Mouse (Mus musculus) embryonic facial prominence, embryonic 14.5 days (tissue): Measurements from ENCODE around the gene Txnrd1. TPM values are rescaled to one million over a fixed set of nuclear protein-coding genes. Genes with fewer than 3 reads are reported as not detected.

Experiments
- ATAC-seq: fragments of 200-750 bp; cut with Nextera tagmentation; 2 replicates; pipeline ENCODE4 v1.8.0; 2017; ENCODE audit warnings: low read depth, moderate number of reproducible peaks, moderate TSS enrichment
- DNase-seq: peaks from one replicate; pipeline ENCODE4 v3.0.0-alpha.2; 2015; ENCODE audit warnings: low spot score
- H3K27ac ChIP-seq: fragments of 300-500 bp; sonication (generic); replicated peaks from 2 replicates; pipeline ENCODE4 v1.5.1; 2014; ENCODE audit warnings: low read depth, mild to moderate bottlenecking, low read length, moderate library complexity
- H3K27me3 ChIP-seq: fragments of 300-500 bp; sonication (generic); replicated peaks from 2 replicates; pipeline ENCODE4 v1.6.1; 2014; ENCODE audit warnings: low read length; ENCODE audit not compliant: control insufficient read depth, insufficient read depth
- H3K36me3 ChIP-seq: fragments of 300-500 bp; sonication (generic); 2 replicates; pipeline ENCODE4 v1.6.1; 2014; ENCODE audit warnings: low read length, mixed read lengths; ENCODE audit not compliant: control insufficient read depth, insufficient read depth
- H3K4me1 ChIP-seq: fragments of 300-500 bp; sonication (generic); 2 replicates; pipeline ENCODE4 v1.6.1; 2014; ENCODE audit warnings: antibody characterized with exemption, low read length; ENCODE audit not compliant: control insufficient read depth, insufficient read depth
- H3K4me2 ChIP-seq: fragments of 300-500 bp; sonication (generic); 2 replicates; pipeline ENCODE4 v1.6.1; 2014; ENCODE audit warnings: low read depth, mild to moderate bottlenecking, low read length, moderate library complexity, mixed read lengths
- H3K4me3 ChIP-seq: fragments of 300-500 bp; sonication (generic); 2 replicates; pipeline ENCODE4 v1.5.1; 2014; ENCODE audit warnings: low read depth, mild to moderate bottlenecking, low read length
- H3K9ac ChIP-seq: fragments of 300-500 bp; sonication (generic); 2 replicates; pipeline ENCODE4 v1.6.1; 2014; ENCODE audit warnings: low read depth, mild to moderate bottlenecking, low read length, moderate library complexity, mixed read lengths
- H3K9me3 ChIP-seq: fragments of 300-500 bp; sonication (generic); 2 replicates; pipeline ENCODE4 v1.6.1; 2016; ENCODE audit warnings: low read length; ENCODE audit not compliant: control insufficient read depth
- WGBS: fragments of 180-500 bp; shearing (Covaris S2); extraction: QIAGEN DNeasy Blood & Tissue Kit; methylation state at CpG from one replicate; pipeline ENCODE4 v1.1.7; 2014; 5-methylcytosine and 5-hydroxymethylcytosine counted together
- polyA plus RNA-seq: library from polyadenylated mRNA; unstranded; fragments of >200 nt; fragmentation: Nextera tagmentation; extraction: Ambion mirVana; gene quantifications from 2 replicates; pipeline ENCODE4 v1.2.1, GENCODE M21; 2014

Txnrd1 gene
- polyA plus RNA-seq, 1 experiment from 2014 or later: 85.0 TPM

- Histone ChIP-seq H3K36me3 (no peaks in the 10 kb centered on the region), H3K4me3 (no peak overlapping the region), H3K9ac (no peak overlapping the region), H3K27ac (no peak overlapping the region), H3K27me3 (0 out of 2 replicates have a peak, but pooled peaks cover 3% of the 10 kb centered on the region), H3K9me3 (no peaks in the 10 kb centered on the region), H3K4me1 (no peaks in the 10 kb centered on the region), H3K4me2 (no peak overlapping the region)
- DNase-seq: no peak
- WGBS: 67% methylated on average over 5 of the region's 5 CpGs
- ATAC-seq: no peak
Measured at GRCm38 (mm10) chr10:82823779-82824177, 10.0 kb upstream of the Txnrd1 start.

GRCm38 (mm10) chr10:82824541-82824940 lies 9.2 kb upstream of the Txnrd1 start:
- H3K9me3 ChIP-seq: no peaks in the 10 kb centered on the region
- no peak for ATAC-seq
- no peak overlapping the region for H3K9ac ChIP-seq
- H3K27ac ChIP-seq: no peak overlapping the region
- no peaks in the 10 kb centered on the region for H3K36me3 ChIP-seq
- 71% methylated on average over 10 of the region's 10 CpGs for WGBS
- no peaks in the 10 kb centered on the region for H3K4me1 ChIP-seq
- no peak overlapping the region for H3K4me2 ChIP-seq
- DNase-seq: no peak
- H3K27me3 ChIP-seq: 0 out of 2 replicates have a peak, but pooled peaks cover 3% of the 10 kb centered on the region
- no peak overlapping the region for H3K4me3 ChIP-seq

- Histone ChIP-seq H3K9me3 (no peaks in the 10 kb centered on the region), H3K4me2 (no peak overlapping the region), H3K9ac (no peak overlapping the region), H3K27ac (no peak overlapping the region), H3K4me1 (no peaks in the 10 kb centered on the region), H3K27me3 (0 out of 2 replicates have a peak, but pooled peaks cover 3% of the 10 kb centered on the region), H3K36me3 (no peaks in the 10 kb centered on the region), H3K4me3 (no peak overlapping the region)
- DNase-seq: no peak
- WGBS: 50% methylated on average over 6 of the region's 6 CpGs
- ATAC-seq: peak; percentile 57; the same call in 1 of the 2 replicates
Measured at GRCm38 (mm10) chr10:82826516-82826915, 7.2 kb upstream of the Txnrd1 start.

GRCm38 (mm10) chr10:82835898-82836297 lies 2.1 kb downstream of the Txnrd1 start:
- Histone ChIP-seq H3K4me1 (0 out of 2 replicates have a peak, but pooled peaks cover 3% of the 10 kb centered on the region), H3K9me3 (0 out of 2 replicates have a peak, but pooled peaks cover 4% of the 10 kb centered on the region), H3K36me3 (no peaks in the 10 kb centered on the region), H3K27ac (no peak overlapping the region), H3K4me3 (no peak overlapping the region), H3K9ac (no peak overlapping the region), H3K27me3 (no peaks in the 10 kb centered on the region), H3K4me2 (no peak overlapping the region)
- DNase-seq: no peak
- ATAC-seq: no peak
- WGBS: 82% methylated on average over 3 of the region's 3 CpGs

GRCm38 (mm10) chr10:82838390-82838789 lies 4.6 kb downstream of the Txnrd1 start:
- WGBS: 85% methylated on average over 7 of the region's 7 CpGs
- no peak for ATAC-seq
- no peak overlapping the region for H3K4me2 ChIP-seq
- no peaks in the 10 kb centered on the region for H3K36me3 ChIP-seq
- H3K9ac ChIP-seq: no peak overlapping the region
- H3K4me3 ChIP-seq: no peak overlapping the region
- H3K4me1 ChIP-seq: 0 out of 2 replicates have a peak, but pooled peaks cover 3% of the 10 kb centered on the region
- no peaks in the 10 kb centered on the region for H3K9me3 ChIP-seq
- no peak overlapping the region for H3K27ac ChIP-seq
- no peak for DNase-seq
- H3K27me3 ChIP-seq: no peaks in the 10 kb centered on the region

- no peaks in the 10 kb centered on the region for H3K9me3 ChIP-seq
- ATAC-seq (peak; percentile 85), DNase-seq (peak; percentile 81)
- H3K36me3 ChIP-seq: no peaks in the 10 kb centered on the region
- no peaks in the 10 kb centered on the region for H3K27me3 ChIP-seq
- no peak overlapping the region for H3K9ac ChIP-seq
- no peaks in the 10 kb centered on the region for H3K4me1 ChIP-seq
- WGBS: 56% methylated on average over 6 of the region's 6 CpGs
- no peak overlapping the region for H3K4me2 ChIP-seq
- no peak overlapping the region for H3K4me3 ChIP-seq
- no peak overlapping the region for H3K27ac ChIP-seq
Measured at GRCm38 (mm10) chr10:82844090-82844489, 10.3 kb downstream of the Txnrd1 start.

- Histone ChIP-seq H3K27ac (no peak overlapping the region), H3K9me3 (no peaks in the 10 kb centered on the region), H3K4me3 (no peak overlapping the region), H3K4me2 (no peak overlapping the region), H3K27me3 (no peaks in the 10 kb centered on the region), H3K36me3 (no peaks in the 10 kb centered on the region), H3K9ac (no peak overlapping the region), H3K4me1 (peaks cover under 1% of the 10 kb centered on the region; the same call in 1 of the 2 replicates)
- ATAC-seq (no peak), DNase-seq (no peak)
- WGBS: 80% methylated on average over 8 of the region's 8 CpGs
Measured at GRCm38 (mm10) chr10:82844731-82845130, 11.0 kb downstream of the Txnrd1 start.

- no peak for ATAC-seq
- Histone ChIP-seq H3K9ac (no peak overlapping the region), H3K4me3 (no peak overlapping the region), H3K36me3 (no peaks in the 10 kb centered on the region), H3K27ac (no peak overlapping the region), H3K4me2 (no peak overlapping the region), H3K9me3 (no peaks in the 10 kb centered on the region), H3K27me3 (no peaks in the 10 kb centered on the region), H3K4me1 (peaks cover 10% of the 10 kb centered on the region)
- DNase-seq: no peak
- 79% methylated on average over 9 of the region's 9 CpGs for WGBS
Measured at GRCm38 (mm10) chr10:82847821-82848459, 14.2 kb downstream of the Txnrd1 start.
